Mouse (Mus musculus): ENCODE data around the gene Igfbp7.

Gene Igfbp7

DNA sequence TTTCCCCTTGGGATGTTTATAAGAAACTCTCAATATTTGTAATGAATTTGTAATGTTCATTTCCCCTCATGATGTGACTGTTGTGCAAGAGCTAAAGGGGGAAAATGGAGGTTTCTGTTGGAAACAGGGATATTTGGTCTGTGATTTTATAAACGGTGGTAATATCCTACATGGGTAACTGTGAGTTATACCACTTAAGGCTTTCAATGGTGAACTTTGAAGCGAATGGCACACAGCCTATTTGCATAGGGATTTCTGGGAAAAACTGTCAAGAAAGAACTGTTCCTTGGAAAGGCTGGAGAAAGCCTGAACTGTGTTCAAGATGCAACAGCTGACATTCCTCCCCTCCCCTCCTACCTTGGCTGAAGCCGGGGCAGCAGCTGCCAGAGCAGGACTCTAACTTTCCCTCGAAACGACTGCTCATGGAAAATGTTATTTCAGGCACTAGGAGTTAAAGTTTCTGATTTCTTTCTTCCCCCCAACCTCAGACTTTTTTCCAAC is 1.4 kb downstream of the Igfbp7 start:
- DNase-seq (ENCODE audit: extremely low spot score, low read depth, low spot score) = no peak

DNA sequence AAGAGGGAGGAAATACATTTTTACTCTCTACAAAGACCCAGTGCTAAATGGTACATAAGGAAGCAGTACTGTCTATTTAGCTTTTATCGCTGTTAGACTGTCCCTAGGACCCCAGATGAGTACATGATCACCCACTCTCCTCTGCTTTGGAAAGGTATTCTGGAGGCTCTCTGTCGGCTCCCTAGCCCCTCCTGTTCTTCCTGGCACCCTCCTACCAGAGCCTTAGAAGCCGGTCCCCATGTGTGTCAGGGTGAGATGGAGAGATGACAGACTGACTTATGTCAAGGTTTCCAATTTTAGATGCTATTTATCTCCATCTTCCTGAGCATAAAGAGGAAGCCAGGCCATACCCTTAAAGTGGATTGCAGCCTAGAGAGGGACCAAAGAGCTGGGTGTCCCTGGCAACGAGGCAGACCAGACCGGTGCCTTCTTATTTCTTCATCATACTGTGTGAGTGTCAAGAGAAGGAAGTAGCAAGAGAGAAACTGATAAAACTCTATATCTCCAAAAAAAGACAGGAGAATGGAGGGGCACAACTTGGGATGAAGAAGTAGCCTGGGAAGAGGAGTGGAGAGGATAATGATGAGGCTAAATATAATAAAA is 2.3 kb downstream of the Igfbp7 start:
- no peak for DNase-seq (ENCODE audit: extremely low spot score, low read depth, low spot score)

DNA sequence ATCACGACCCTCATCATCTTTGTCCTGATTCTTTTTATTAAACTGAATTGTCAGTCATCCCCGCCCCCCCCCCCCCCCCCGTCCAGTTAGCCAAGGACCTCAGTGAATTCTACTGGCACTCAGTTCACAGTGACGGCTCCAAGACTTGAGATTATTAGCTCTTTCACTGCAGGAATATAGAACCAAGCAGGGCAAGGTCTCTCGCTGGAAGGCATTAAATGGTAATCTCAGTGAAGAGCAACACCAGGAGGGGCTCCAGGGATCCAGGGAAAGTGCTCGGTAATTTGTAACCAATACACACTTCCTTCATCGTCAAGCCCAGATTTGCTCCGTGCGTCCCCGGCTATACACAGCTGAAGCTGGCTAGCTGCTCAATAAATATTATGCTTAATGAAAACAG is 2.9 kb downstream of the Igfbp7 start:
- no peak for DNase-seq (ENCODE audit: extremely low spot score, low read depth, low spot score)

DNA sequence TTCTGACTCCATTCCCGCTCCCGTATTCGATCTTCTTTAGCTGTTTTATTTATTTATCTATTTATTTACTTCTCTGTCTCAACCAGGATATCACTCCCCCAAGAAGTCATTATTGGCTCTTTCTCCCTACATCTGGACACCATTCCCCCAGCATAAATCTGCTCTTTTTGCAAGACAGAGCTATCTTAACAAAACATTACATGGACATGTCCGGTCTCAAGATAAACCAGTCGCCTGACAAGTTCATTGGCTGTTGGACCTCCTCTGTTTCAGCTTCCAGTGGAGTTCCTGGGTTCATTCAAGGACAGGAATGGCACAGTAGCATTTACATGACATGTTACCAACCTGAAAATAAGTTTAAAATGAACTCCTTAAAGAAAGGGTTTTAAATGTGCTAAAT is 4.9 kb downstream of the Igfbp7 start:
- no peak for DNase-seq (ENCODE audit: extremely low spot score, low read depth, low spot score)

DNA sequence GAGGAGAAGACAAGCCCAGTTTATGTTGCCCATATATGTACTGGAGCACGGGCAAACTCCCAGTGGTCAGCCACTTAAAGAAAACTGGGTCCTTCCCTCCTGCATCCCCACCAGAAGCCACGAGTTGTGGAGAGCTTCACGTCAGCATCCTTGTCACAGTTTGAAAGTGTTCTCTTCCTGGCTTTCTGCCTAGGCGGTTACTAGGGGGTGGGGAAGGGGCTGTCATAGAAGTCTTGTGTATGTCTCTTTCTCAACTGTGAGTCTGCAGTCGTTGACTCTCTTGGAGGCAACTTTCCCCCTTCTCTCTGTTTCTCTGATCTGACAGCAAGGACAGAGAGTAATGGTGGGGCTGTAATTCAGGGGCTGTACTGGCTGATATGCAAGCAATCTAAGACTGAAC is 5.7 kb downstream of the Igfbp7 start:
- no peak for DNase-seq (ENCODE audit: extremely low spot score, low read depth, low spot score)

- no peak for DNase-seq (ENCODE audit: extremely low spot score, low read depth, low spot score)
These were observed 7.0 kb downstream of the Igfbp7 start for GRCm38 (mm10) chr5:77400823-77401222.

DNA sequence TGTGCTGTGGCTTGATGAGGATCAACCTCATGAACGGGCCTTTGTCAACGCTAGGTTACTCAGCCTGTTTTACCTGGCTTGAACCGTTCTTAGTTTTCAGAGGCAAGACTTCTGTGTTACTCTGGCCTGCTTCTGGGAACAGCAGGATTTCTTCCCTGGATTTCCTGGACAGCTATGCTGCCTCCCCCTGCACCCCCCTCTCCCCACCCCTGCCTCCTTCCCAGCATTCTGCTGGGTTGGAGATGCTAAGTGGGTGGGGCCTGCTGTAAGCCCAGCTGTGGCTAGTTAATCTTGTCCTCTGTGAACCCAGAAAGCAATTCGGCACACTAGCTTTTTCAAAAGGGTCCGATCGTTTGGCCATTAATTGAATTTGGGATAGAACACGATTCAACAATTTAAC is 7.7 kb downstream of the Igfbp7 start:
- DNase-seq (ENCODE audit: extremely low spot score, low read depth, low spot score) = no peak

DNA sequence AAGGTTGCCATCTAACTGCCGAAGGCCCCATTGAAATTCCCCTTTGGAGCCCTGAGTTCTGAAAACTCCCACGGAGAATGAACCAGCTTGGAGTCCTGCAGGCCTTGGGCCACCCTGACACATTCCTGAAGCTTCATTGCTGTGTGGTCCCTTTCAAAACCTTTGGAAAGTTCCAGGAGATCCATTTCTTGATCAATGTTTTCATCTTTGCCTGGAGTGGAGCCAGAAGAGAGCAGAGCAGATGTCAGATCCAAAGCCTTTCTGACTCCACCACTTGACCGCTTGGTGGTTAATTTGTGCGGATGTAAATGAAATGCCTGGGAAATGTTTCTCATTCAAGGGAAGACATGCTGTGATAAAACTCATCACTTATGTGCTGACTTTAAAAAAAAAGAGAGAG is 8.8 kb downstream of the Igfbp7 start:
- no peak for DNase-seq (ENCODE audit: extremely low spot score, low read depth, low spot score)

DNA sequence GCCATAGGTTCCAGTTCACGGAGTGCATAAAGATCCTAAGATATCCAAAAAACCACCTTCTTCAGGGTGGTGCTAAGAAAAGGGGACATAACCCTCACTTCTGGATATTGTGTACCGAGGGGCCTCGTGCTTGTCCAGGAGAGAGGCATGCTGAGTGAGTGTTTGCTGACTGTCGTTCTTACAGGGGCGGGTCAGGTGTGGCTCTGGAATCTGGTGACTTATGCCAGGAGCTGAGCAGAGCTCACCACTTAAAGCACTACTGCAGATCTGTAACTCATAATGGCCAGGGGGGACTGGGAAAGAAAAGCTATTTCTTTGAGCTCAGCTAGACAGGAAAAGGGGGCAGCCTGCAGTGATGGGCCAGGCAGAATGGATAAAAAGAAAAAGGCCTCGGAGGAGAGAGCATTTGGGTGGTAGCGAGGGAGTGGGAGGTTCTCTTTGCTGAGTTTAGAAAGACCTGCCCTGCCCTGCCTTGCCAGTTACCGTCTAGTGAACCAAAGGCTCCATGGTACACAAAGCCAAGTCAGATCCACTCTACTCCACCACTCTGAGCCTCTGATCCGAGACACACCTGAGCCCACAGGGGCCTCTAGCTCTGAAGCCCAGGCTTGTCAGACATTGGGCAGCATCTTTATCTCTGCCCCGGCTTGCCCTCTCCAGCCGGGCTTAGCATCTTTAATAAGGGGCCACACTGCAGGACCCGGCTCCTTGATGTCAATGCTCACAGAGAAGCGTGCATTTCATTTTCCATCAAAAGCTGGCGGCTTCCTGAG is 9.4 kb downstream of the Igfbp7 start:
- no peak for DNase-seq (ENCODE audit: extremely low spot score, low read depth, low spot score)

GRCm38 (mm10) chr5:77393990-77394618 is 13.7 kb downstream of the Igfbp7 start:
- no peak for DNase-seq (ENCODE audit: extremely low spot score, low read depth, low spot score)

DNA sequence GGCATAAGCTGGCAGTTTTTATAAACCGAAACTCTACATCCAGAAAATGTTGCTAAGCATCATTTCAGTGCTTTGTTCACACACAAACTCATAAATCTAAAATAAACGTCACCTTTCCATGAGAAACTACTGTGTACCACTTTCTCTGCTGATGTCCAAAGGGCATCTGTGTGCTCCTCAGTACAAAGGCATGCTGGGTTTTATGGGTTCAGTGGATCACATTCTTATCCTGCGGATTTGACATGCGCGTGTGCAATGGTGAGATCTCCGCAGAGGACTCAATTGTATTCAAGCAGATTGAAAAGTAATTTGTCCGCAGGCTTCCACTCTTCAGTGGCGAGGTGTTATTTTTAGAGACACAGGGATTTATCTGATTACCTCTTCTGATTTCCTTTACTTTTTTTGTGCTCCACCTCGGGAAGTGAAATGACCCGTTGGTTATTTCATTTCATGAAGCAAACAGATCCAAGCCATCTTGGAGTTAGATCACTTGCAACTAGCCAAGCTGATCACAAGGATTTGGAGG is 14.7 kb downstream of the Igfbp7 start:
- no peak for DNase-seq (ENCODE audit: extremely low spot score, low read depth, low spot score)

DNA sequence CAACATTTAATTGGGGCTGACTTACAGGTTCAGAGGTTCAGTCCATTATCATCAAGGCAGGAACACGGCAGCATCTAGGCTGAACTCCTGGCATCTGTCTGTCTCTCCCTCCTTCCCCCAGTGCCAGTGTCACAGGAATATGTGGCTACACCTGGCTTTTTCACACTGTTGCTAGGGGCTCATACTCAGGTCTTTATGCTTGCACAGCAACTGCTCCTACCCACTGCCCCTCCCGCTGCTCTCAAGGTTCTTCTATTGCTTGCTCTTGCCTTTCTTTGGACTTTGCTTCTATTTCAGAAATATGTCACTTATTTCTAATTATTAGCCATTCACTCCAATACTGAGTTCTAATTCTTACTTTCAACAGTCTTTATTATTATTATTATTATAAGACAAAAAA is 17.6 kb downstream of the Igfbp7 start:
- DNase-seq (ENCODE audit: extremely low spot score, low read depth, low spot score) = no peak

- DNase-seq (ENCODE audit: extremely low spot score, low read depth, low spot score) = no peak
These were observed 19.5 kb downstream of the Igfbp7 start for GRCm38 (mm10) chr5:77388359-77388758.

DNA sequence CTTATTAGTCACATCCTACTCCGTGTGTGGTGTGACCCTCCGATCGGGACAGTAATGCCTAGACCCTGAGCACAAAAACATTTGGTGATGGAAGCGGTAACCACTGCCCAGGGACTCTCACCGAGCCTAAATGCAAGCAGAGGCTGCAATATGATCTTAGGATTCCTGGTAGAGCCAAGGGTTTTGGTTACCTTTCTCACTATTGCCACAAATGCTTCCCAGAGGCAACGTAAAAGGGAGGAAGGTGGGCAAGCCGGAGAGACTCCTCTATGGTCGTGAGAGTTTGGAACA is 20.5 kb downstream of the Igfbp7 start:
- DNase-seq (ENCODE audit: extremely low spot score, low read depth, low spot score) = no peak

DNA sequence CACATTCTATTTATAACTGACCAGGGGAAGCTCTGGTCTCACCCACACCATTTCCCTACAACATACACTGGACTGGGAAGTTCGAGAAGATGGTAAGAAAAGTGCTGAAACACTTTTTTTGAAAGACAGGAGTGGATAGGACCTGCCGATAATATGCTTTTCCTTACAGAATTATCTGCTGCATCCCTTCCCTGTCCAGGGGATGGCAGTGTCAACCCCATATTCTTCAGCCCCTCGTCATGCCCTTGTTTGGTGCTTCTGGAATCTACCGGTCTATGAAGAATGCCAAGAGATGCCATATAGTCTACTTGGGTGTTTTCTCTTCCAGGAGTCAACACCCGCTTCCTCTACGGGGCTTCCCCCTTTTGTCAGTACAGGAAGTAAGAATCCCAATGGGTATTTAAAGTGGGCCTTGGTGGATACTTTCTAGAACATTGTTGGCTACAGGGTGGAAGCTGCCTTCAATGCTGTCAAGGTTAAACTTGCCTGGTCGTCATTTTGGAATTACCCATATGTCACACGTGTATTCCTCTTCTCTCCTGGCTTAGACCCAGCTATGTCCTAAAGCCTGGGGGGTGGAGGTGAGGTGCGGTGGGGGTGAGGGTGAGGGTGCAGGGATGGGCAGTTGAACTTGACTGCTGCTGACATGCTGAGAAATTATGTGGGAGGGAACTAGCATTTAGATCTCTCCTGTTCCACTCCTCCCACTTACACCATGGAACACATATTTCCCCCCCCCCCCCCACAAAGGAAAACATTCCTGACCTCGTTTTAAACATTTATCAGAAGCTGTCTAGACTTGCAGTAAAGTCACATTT is 21.0 kb downstream of the Igfbp7 start:
- DNase-seq (ENCODE audit: extremely low spot score, low read depth, low spot score) = no peak

DNA sequence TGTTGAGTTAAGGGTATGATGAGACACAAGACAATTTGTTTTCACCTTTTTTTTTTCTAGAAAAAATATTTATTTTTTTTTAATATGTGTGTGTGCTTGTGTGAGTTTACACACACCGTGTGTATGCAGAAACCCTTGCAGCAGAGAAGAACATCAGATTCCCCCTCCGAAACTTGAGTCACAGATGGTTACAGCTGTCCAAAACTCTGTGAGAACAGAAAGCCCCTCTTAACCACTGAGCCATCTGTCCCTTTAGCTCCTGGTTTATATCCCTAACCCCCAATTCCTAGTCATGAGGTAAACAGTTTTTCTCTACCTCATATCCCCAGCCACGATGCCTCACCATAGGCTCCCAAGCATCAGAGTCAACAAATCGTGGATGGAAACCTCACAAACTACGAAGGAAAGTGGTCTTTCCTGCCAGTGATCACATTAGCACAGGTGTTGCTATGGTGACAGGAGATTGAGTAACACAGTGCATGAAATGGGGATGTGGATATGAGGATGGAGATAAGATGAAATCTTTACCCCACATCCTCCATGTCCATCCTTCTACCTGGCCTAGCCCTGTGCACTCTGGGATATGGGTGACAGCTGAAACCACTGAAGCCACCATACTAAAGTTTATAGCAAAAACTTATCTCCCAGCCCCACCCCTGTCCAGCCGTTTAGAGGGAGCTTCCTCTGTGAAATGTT is 21.8 kb downstream of the Igfbp7 start:
- no peak for DNase-seq (ENCODE audit: extremely low spot score, low read depth, low spot score)

GRCm38 (mm10) chr5:77385221-77385620 is 22.6 kb downstream of the Igfbp7 start:
- DNase-seq (ENCODE audit: extremely low spot score, low read depth, low spot score) = no peak

- DNase-seq (ENCODE audit: extremely low spot score, low read depth, low spot score) = no peak
These were observed 23.1 kb downstream of the Igfbp7 start for GRCm38 (mm10) chr5:77384724-77385123.

- DNase-seq (ENCODE audit: extremely low spot score, low read depth, low spot score) = no peak
These were observed 23.9 kb downstream of the Igfbp7 start for GRCm38 (mm10) chr5:77383799-77384554.

DNA sequence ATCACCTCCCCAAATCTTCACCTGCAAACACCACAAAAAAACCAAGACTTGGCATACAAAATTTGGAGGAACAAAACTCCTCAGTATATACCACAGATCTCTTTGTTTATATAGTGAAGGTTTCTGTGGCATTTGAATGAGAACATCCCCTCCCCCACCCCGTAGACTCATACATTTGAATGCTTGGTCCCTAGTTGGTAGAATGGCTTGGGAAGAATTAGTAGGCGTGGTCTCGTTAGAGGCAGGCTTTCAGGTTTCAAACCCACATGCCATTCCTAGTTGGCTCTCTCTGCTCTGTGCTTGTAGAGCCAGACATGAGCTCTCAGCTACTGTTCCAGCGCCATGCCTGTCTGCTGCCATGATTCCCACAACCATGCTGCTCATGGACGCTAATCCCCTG is 26.2 kb downstream of the Igfbp7 start:
- DNase-seq (ENCODE audit: extremely low spot score, low read depth, low spot score) = no peak
